Mouse (Mus musculus) liver, embryonic 14.5 days (tissue): ENCODE measurements around the gene Pde8a. TPM values are rescaled to one million over a fixed set of nuclear protein-coding genes. Genes with fewer than 3 reads are reported as not detected.

Experiments used
- ATAC-seq: fragments of 200-750 bp; cut with Nextera tagmentation; 2 replicates; pipeline ENCODE4 v1.8.0; 2017; ENCODE audit warnings: moderate number of reproducible peaks, mild to moderate bottlenecking, moderate library complexity; ENCODE audit not compliant: insufficient read depth
- DNase-seq, 3 experiments: peaks; one replicate each; pipeline ENCODE4 v3.0.0-alpha.2; 2012 to 2013; ENCODE audit warnings: low read depth in 3 of 3, low spot score in 3 of 3
- H3K27ac ChIP-seq: fragments of 300-500 bp; sonication (generic); 2 replicates; pipeline ENCODE4 v1.5.1; 2014; ENCODE audit warnings: moderate library complexity, mild to moderate bottlenecking, control low read depth, inconsistent platforms
- H3K27me3 ChIP-seq: fragments of 300-500 bp; sonication (generic); 2 replicates; pipeline ENCODE4 v1.6.1; 2014; ENCODE audit warnings: mild to moderate bottlenecking, low read length, moderate library complexity; ENCODE audit not compliant: control insufficient read depth, insufficient read depth
- H3K36me3 ChIP-seq: fragments of 300-500 bp; sonication (generic); replicated peaks from 2 replicates; pipeline ENCODE4 v1.6.1; 2014; ENCODE audit warnings: low read depth; ENCODE audit not compliant: control insufficient read depth, insufficient read depth
- H3K4me1 ChIP-seq, 2 experiments: fragments of 200-500 bp in 1 of 2; fragments of 300-500 bp in 1 of 2; sonication (generic) in 1 of 2; replicated peaks; 2 replicates each; pipeline ENCODE4 v1.6.1; 2012 to 2014; ENCODE audit warnings: antibody characterized with exemption in 1 of 2, inconsistent platforms in 1 of 2, low read length in 1 of 2; ENCODE audit not compliant: control insufficient read depth in 2 of 2, insufficient read depth in 2 of 2
- H3K4me2 ChIP-seq: fragments of 300-500 bp; sonication (generic); 2 replicates; pipeline ENCODE4 v1.6.1; 2014; ENCODE audit warnings: low read depth, mild to moderate bottlenecking, control low read depth, moderate library complexity
- H3K4me3 ChIP-seq, 2 experiments: fragments of 200-500 bp in 1 of 2; fragments of 300-500 bp in 1 of 2; sonication (generic) in 1 of 2; 2 replicates each; pipeline ENCODE4 v1.5.1; 2012 to 2014; ENCODE audit warnings: low read depth in 2 of 2, low read length in 2 of 2, mild to moderate bottlenecking in 2 of 2, control low read depth in 1 of 2, inconsistent platforms in 1 of 2, moderate library complexity in 1 of 2; ENCODE audit not compliant: insufficient read depth in 1 of 2
- H3K9ac ChIP-seq: fragments of 300-500 bp; sonication (generic); replicated peaks from 2 replicates; pipeline ENCODE4 v1.6.1; 2014; ENCODE audit warnings: mild to moderate bottlenecking, control low read depth, moderate library complexity
- H3K9me3 ChIP-seq: fragments of 300-500 bp; sonication (generic); 2 replicates; pipeline ENCODE4 v1.6.1; 2016; ENCODE audit warnings: low read length, mixed read lengths; ENCODE audit not compliant: control insufficient read depth
- CTCF ChIP-seq: IDR thresholded peaks from 2 replicates; pipeline ENCODE4 v1.5.1; 2016; ENCODE audit warnings: antibody characterized with exemption, low read depth, control low read depth
- EP300 ChIP-seq: IDR thresholded peaks from 2 replicates; pipeline ENCODE4 v1.6.1; 2016; ENCODE audit warnings: antibody characterized with exemption, low read depth
- WGBS: fragments of 180-500 bp; shearing (Covaris S2); extraction: QIAGEN DNeasy Blood & Tissue Kit; methylation state at CpG from one replicate; pipeline ENCODE4 v1.1.7; 2014; ENCODE audit not compliant: insufficient replicate concordance; 5-methylcytosine and 5-hydroxymethylcytosine counted together
- polyA plus RNA-seq, 2 experiments: library from polyadenylated mRNA; depleted of rRNA in 1 of 2; stranded (reverse) in 1 of 2; unstranded in 1 of 2; fragments of >200 nt; fragmentation: Nextera tagmentation in 1 of 2; extraction: Ambion mirVana in 1 of 2; gene quantifications; 2 replicates each; pipeline versions ENCODE4 v1.2.1 to v1.2.3; 2012 to 2014

The Pde8a gene
- polyA plus RNA-seq, 2 experiments: 1.5 to 1.7 TPM

DNA sequence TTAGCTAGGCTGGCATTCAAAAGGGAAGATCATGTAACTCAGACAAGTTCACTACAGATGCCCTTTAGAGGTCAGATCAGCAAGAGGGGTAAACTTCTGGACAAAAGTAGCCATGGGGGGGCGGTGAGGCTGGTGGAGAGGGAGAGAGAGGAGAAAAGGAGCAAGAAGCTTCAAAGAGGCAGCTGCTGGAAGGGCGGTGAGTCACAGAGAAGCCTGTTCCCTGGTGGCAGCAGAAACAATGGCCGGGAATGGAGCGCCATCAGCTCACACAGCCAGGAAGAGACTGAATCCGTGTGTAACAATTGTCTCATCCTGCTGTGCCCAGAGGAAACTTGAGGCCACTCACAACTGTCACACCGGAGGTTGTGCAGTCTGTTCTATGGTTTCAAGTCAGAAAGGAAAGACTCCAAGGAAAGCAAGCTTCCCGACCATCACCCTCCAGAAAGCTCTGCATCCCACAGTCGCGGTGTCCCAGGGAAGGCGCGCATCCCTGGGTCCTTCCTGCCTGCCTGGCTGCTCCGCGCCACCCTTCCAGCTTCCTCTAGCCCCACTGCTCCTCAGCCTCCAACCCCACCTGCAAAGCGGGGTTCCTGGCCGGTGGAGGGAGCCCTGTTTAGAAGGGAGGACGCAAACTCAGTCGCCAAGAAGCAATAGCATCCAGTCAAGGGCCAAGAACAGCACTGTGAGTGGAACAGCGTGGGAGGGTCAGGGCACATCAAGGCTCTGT lies 122.5 kb downstream of the Pde8a start:
- 77% methylated on average over 18 of the region's 18 CpGs for WGBS
- H3K27me3 ChIP-seq: no peaks in the 10 kb centered on the region
- H3K9ac ChIP-seq: no peak overlapping the region
- no peaks in the 10 kb centered on the region for H3K4me1 ChIP-seq
- no peak overlapping the region for H3K27ac ChIP-seq
- no peak for TF ChIP-seq CTCF
- TF ChIP-seq EP300: no peak
- peaks cover 9% of the 10 kb centered on the region for H3K36me3 ChIP-seq
- ATAC-seq: no peak
- H3K9me3 ChIP-seq: no peaks in the 10 kb centered on the region
- no peak overlapping the region for H3K4me2 ChIP-seq
- no peak overlapping the region for H3K4me3 ChIP-seq
- DNase-seq: no peak

- DNase-seq (no peak), ATAC-seq (no peak)
- Histone ChIP-seq H3K4me1 (no peaks in the 10 kb centered on the region), H3K4me3 (no peak overlapping the region), H3K9ac (no peak overlapping the region), H3K27ac (no peak overlapping the region), H3K4me2 (no peak overlapping the region), H3K36me3 (peaks cover 14% of the 10 kb centered on the region), H3K27me3 (no peaks in the 10 kb centered on the region), H3K9me3 (no peaks in the 10 kb centered on the region)
- WGBS: 42% methylated on average over 8 of the region's 8 CpGs
- peak; percentile 64 for TF ChIP-seq CTCF
- TF ChIP-seq EP300: no peak
Measured at GRCm38 (mm10) chr7:81336432-81336786, 123.0 kb downstream of the Pde8a start.

DNA sequence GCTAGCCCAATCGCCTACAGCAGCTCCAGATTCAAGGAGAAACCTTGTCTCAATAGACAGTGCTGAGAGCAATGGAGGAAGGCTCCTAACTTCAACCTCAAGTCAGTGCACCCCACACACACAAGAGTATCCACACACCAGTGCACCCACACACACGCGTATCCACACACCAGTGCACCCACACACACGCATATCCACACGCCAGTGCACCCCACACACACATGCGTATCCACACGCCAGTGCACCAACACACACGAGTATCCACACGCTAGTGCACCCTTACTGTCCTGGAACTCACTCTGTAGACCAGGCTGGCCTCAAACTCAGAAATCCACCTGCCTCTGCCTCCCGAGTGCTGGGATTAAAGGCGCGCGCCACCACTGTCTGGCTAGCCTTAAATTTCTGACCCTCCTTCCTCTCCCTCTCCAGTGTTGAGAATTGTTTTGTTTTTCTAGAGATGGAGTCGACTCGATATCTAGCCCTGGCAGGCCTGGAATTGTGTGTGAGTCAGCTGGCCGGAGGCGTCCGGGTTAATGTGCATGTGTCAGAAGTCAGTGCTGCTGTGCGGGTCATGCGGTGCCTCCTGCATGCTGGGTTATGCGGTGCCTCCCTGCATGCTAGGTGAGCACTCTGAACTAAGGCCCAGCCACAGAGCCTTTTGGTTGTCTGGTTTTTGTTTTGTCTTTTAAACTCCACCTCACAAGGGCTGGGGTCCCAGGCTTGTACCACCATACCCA lies 124.6 kb downstream of the Pde8a start:
- 89% methylated on average over 21 of the region's 21 CpGs for WGBS
- H3K4me1 ChIP-seq: peaks cover under 1 to 5% of the 10 kb centered on the region in 2 experiments; a peak in 2 of 4 replicates
- no peak for TF ChIP-seq CTCF
- no peak for TF ChIP-seq EP300
- no peak overlapping the region for H3K4me2 ChIP-seq
- H3K36me3 ChIP-seq: peaks cover 26% of the 10 kb centered on the region
- H3K27me3 ChIP-seq: no peaks in the 10 kb centered on the region
- no peaks in the 10 kb centered on the region for H3K9me3 ChIP-seq
- no peak overlapping the region for H3K27ac ChIP-seq
- H3K9ac ChIP-seq: no peak overlapping the region
- DNase-seq (no peak), ATAC-seq (no peak)
- no peak overlapping the region for H3K4me3 ChIP-seq

DNA sequence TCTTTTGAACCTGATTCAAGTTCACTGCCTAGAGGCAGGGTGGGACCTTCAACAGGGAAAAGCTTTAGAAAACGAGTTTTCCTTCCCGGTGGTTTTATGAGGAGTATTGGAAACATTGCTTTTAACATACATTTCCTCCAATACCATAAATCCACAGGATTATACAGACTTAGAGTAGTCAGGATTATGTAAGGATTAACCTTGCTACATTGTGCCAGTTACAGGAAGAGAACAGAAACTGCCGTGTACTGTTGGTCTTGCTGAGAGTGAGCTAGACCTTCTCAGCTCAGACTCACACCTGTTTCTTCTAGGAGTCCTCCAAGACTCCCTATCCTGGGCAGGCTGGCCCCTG lies 125.1 kb downstream of the Pde8a start:
- H3K9ac ChIP-seq: no peak overlapping the region
- H3K27ac ChIP-seq: no peak overlapping the region
- no peak overlapping the region for H3K4me2 ChIP-seq
- 72% methylated on average over 3 of the region's 3 CpGs for WGBS
- ATAC-seq: no peak
- peaks cover 31% of the 10 kb centered on the region for H3K36me3 ChIP-seq
- TF ChIP-seq EP300 (no peak), CTCF (no peak)
- no peaks in the 10 kb centered on the region for H3K9me3 ChIP-seq
- DNase-seq: no peak
- no peak overlapping the region for H3K4me3 ChIP-seq
- no peaks in the 10 kb centered on the region for H3K27me3 ChIP-seq
- peaks cover 3 to 10% of the 10 kb centered on the region in 2 experiments; a peak in 3 of 4 replicates for H3K4me1 ChIP-seq

- 57% methylated on average over 4 of the region's 4 CpGs for WGBS
- Histone ChIP-seq H3K4me3 (no peak overlapping the region), H3K27ac (no peak overlapping the region), H3K9ac (no peak overlapping the region), H3K4me1 (peaks cover 7 to 16% of the 10 kb centered on the region in 2 experiments; a peak in 3 of 4 replicates), H3K9me3 (no peaks in the 10 kb centered on the region), H3K27me3 (no peaks in the 10 kb centered on the region), H3K36me3 (peaks cover 36% of the 10 kb centered on the region), H3K4me2 (no peak overlapping the region)
- ATAC-seq (no peak), DNase-seq (no peak)
- peak; percentile 91 for TF ChIP-seq CTCF
- TF ChIP-seq EP300: no peak
Measured at GRCm38 (mm10) chr7:81339783-81340182, 126.4 kb downstream of the Pde8a start.
